Mouse (Mus musculus) heart, adult 2 months (tissue): ENCODE measurements at regions not wholly inside any gene's neighbourhood (a gene's known extent, or its start where the extent isn't known, plus 50 kb on each side); places are given as distances from the start of the nearest gene placed in this dataset.
"Not testable (repeated sequence)": the region's sequence is repeated elsewhere in the genome, so short reads cannot be mapped to it uniquely, and the experiment has no call there.

Experiments
- DNase-seq, 2 experiments: peaks; one replicate each; pipeline ENCODE4 v3.0.0; 2021
- H3K27ac ChIP-seq: fragments of 200-600 bp; 2 replicates; pipeline ENCODE4 v1.8.1; 2022
- H3K27me3 ChIP-seq: fragments of 200-500 bp; 2 replicates; pipeline ENCODE4 v1.6.1; 2012; ENCODE audit warnings: mild to moderate bottlenecking, low read length, inconsistent platforms, mixed read lengths; ENCODE audit not compliant: control insufficient read depth, insufficient read depth
- H3K36me3 ChIP-seq: fragments of 200-500 bp; 2 replicates; pipeline ENCODE4 v1.6.1; 2012; ENCODE audit warnings: low read length, inconsistent platforms; ENCODE audit not compliant: control insufficient read depth, insufficient read depth
- H3K4me1 ChIP-seq: fragments of 200-500 bp; 2 replicates; pipeline ENCODE4 v1.6.1; 2011; ENCODE audit warnings: low read length; ENCODE audit not compliant: control insufficient read depth, insufficient read depth
- H3K4me3 ChIP-seq: fragments of 200-600 bp; 2 replicates; pipeline ENCODE4 v1.8.1; 2022
- H3K79me2 ChIP-seq: fragments of 200-500 bp; replicated peaks from 2 replicates; pipeline ENCODE4 v1.6.1; 2012; ENCODE audit warnings: mild to moderate bottlenecking, inconsistent platforms, low read length, moderate library complexity, mixed read lengths; ENCODE audit not compliant: control insufficient read depth, insufficient read depth
- H3K9ac ChIP-seq: fragments of 200-500 bp; 2 replicates; pipeline ENCODE4 v1.6.1; 2012; ENCODE audit warnings: low read depth, mild to moderate bottlenecking, control low read depth, inconsistent platforms, low read length, mixed read lengths
- CTCF ChIP-seq: fragments of 200-600 bp; IDR thresholded peaks from 2 replicates; pipeline ENCODE4 v1.8.1; 2022; ENCODE audit warnings: antibody characterized with exemption, mild to moderate bottlenecking, moderate library complexity
- WGBS: fragments of 180-500 bp; shearing (Covaris S2); methylation state at CpG from one replicate; pipeline ENCODE4 v1.1.7; 2018; 5-methylcytosine and 5-hydroxymethylcytosine counted together
- intact Hi-C: fragments of 180-260 bp; cut with DNase I; formaldehyde crosslinking; loops from one replicate; pipeline ENCODE4 v1.15.1; 2025

GRCm38 (mm10) chr13:68049731-68050130 lies 186.6 kb downstream of the BC048507 start:
- DNase-seq, H3K4me1 ChIP-seq: not testable (repeated sequence)
- 21% methylated on average over 8 of the region's 8 CpGs for WGBS

GRCm38 (mm10) chr13:68093311-68093710 lies 230.2 kb downstream of the BC048507 start:
- H3K27me3 ChIP-seq, H3K9ac ChIP-seq, H3K4me3 ChIP-seq, H3K79me2 ChIP-seq, H3K4me1 ChIP-seq, DNase-seq, H3K27ac ChIP-seq, H3K36me3 ChIP-seq, intact Hi-C loops: not testable (repeated sequence)
- 73% methylated on average over 9 of the region's 9 CpGs for WGBS

More at GRCm38 (mm10) chr13:68049731-68050130, 186.6 kb downstream of the BC048507 start:
- H3K36me3 ChIP-seq, H3K27me3 ChIP-seq, H3K27ac ChIP-seq, H3K4me3 ChIP-seq, H3K9ac ChIP-seq, H3K79me2 ChIP-seq, intact Hi-C loops: not testable (repeated sequence)
- TF ChIP-seq CTCF, result peak; percentile 37

GRCm38 (mm10) chr13:68116786-68117185 lies 253.7 kb downstream of the BC048507 start:
- H3K27me3 ChIP-seq, H3K4me1 ChIP-seq, DNase-seq, H3K79me2 ChIP-seq, intact Hi-C loops, H3K36me3 ChIP-seq, H3K9ac ChIP-seq, H3K4me3 ChIP-seq, H3K27ac ChIP-seq: not testable (repeated sequence)
- 53% methylated on average over 5 of the region's 5 CpGs for WGBS
